Mouse (Mus musculus) liver, embryonic 13.5 days (tissue): ENCODE results near the gene Gmeb1. TPM values are rescaled to one million over a fixed set of nuclear protein-coding genes. Genes with fewer than 3 reads are reported as not detected.
A peak's percentile ranks its signal among the peaks of the same experiment; 100 is the strongest.

Experiments
- ATAC-seq: fragments of 200-750 bp; cut with Nextera tagmentation; 2 replicates; pipeline ENCODE4 v1.8.0; 2017; ENCODE audit warnings: low read depth, mild to moderate bottlenecking, moderate number of reproducible peaks, moderate library complexity
- DNase-seq: peaks from one replicate; pipeline ENCODE4 v3.0.0; 2022
- H3K27ac ChIP-seq: fragments of 300-500 bp; sonication (generic); 2 replicates; pipeline ENCODE4 v1.5.1; 2015; ENCODE audit warnings: moderate library complexity, mild to moderate bottlenecking, inconsistent platforms
- H3K27me3 ChIP-seq: fragments of 300-500 bp; sonication (generic); 2 replicates; pipeline ENCODE4 v1.6.1; 2015; ENCODE audit warnings: mild to moderate bottlenecking, inconsistent platforms
- H3K36me3 ChIP-seq: fragments of 300-500 bp; sonication (generic); 2 replicates; pipeline ENCODE4 v1.6.1; 2015; ENCODE audit warnings: mild to moderate bottlenecking, inconsistent platforms
- H3K4me1 ChIP-seq: fragments of 300-500 bp; sonication (generic); replicated peaks from 2 replicates; pipeline ENCODE4 v1.6.1; 2015; ENCODE audit warnings: inconsistent platforms
- H3K4me2 ChIP-seq: fragments of 300-500 bp; sonication (generic); 2 replicates; pipeline ENCODE4 v1.6.1; 2015; ENCODE audit warnings: inconsistent platforms, mild to moderate bottlenecking, moderate library complexity
- H3K4me3 ChIP-seq: fragments of 300-500 bp; sonication (generic); replicated peaks from 2 replicates; pipeline ENCODE4 v1.5.1; 2015; ENCODE audit warnings: mild to moderate bottlenecking, inconsistent platforms
- H3K9ac ChIP-seq: fragments of 300-500 bp; sonication (generic); 2 replicates; pipeline ENCODE4 v1.6.1; 2015; ENCODE audit warnings: mild to moderate bottlenecking, inconsistent platforms
- H3K9me3 ChIP-seq: fragments of 300-500 bp; sonication (generic); replicated peaks from 2 replicates; pipeline ENCODE4 v1.6.1; 2016; ENCODE audit warnings: inconsistent platforms
- WGBS: fragments of 180-500 bp; shearing (Covaris S2); methylation state at CpG from one replicate; pipeline ENCODE4 v1.1.7; 2015; ENCODE audit not compliant: insufficient replicate concordance; 5-methylcytosine and 5-hydroxymethylcytosine counted together
- polyA plus RNA-seq: library from polyadenylated mRNA; unstranded; fragments of >200 nt; fragmentation: Nextera tagmentation; extraction: Ambion mirVana; gene quantifications from 2 replicates; pipeline ENCODE4 v1.2.1, GENCODE M21; 2015

The Gmeb1 gene
- polyA plus RNA-seq, 1 experiment from 2014 or later = 16.9 TPM

- no peak for DNase-seq
- 54% methylated on average over 2 of the region's 2 CpGs for WGBS
Measured at GRCm38 (mm10) chr4:132217781-132218180, 43.6 kb downstream of the Gmeb1 start.

GRCm38 (mm10) chr4:132216602-132217001 is 44.8 kb downstream of the Gmeb1 start:
- 6% methylated on average over 1 of the region's 1 CpGs for WGBS
- Histone ChIP-seq H3K27ac (no peak overlapping the region), H3K27me3 (no peaks in the 10 kb centered on the region), H3K36me3 (no peaks in the 10 kb centered on the region), H3K4me3 (no peak overlapping the region), H3K9ac (no peak overlapping the region), H3K4me1 (peaks cover 60% of the 10 kb centered on the region), H3K4me2 (no peak overlapping the region), H3K9me3 (no peaks in the 10 kb centered on the region)
- ATAC-seq (no peak), DNase-seq (no peak)

More at GRCm38 (mm10) chr4:132217781-132218180, 43.6 kb downstream of the Gmeb1 start:
- no peaks in the 10 kb centered on the region for H3K27me3 ChIP-seq
- H3K9ac ChIP-seq = no peak overlapping the region
- H3K4me3 ChIP-seq = no peak overlapping the region
- no peaks in the 10 kb centered on the region for H3K9me3 ChIP-seq
- H3K4me1 ChIP-seq = peaks cover 54% of the 10 kb centered on the region
- H3K36me3 ChIP-seq = 0 out of 2 replicates have a peak, but pooled peaks cover 2% of the 10 kb centered on the region
- no peak overlapping the region for H3K27ac ChIP-seq
- no peak for ATAC-seq
- no peak overlapping the region for H3K4me2 ChIP-seq

DNA sequence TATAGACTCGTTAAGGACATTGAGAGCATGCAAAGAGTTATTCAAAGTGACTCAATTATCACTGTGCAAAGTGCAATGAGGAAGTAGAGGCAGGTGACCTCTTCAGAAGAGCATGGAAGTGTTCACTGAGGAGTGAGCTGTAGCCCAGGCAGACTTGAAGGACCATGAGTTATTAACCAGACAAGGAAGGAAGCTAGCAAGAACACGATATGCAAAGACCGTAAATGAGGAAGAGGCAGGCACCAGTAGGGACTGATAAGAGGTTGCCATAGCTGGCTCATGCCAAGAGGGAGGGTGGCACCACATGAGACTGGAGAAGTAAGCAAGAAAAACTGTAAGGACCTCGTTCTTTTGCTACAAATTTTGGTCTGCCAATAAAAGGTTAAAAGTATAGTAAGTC is 46.6 kb downstream of the Gmeb1 start:
- ATAC-seq = no peak
- Histone ChIP-seq H3K27me3 (no peaks in the 10 kb centered on the region), H3K36me3 (peaks cover 7% of the 10 kb centered on the region; the same call in 1 of the 2 replicates), H3K9me3 (no peaks in the 10 kb centered on the region), H3K4me1 (peaks cover 62% of the 10 kb centered on the region), H3K27ac (peak overlapping the region; percentile 24; the same call in 1 of the 2 replicates), H3K9ac (peak overlapping the region; percentile 40), H3K4me2 (peak overlapping the region; percentile 13; the same call in 1 of the 2 replicates), H3K4me3 (no peak overlapping the region)
- DNase-seq = peak; percentile 15
- 12% methylated on average over 4 of the region's 4 CpGs for WGBS

DNA sequence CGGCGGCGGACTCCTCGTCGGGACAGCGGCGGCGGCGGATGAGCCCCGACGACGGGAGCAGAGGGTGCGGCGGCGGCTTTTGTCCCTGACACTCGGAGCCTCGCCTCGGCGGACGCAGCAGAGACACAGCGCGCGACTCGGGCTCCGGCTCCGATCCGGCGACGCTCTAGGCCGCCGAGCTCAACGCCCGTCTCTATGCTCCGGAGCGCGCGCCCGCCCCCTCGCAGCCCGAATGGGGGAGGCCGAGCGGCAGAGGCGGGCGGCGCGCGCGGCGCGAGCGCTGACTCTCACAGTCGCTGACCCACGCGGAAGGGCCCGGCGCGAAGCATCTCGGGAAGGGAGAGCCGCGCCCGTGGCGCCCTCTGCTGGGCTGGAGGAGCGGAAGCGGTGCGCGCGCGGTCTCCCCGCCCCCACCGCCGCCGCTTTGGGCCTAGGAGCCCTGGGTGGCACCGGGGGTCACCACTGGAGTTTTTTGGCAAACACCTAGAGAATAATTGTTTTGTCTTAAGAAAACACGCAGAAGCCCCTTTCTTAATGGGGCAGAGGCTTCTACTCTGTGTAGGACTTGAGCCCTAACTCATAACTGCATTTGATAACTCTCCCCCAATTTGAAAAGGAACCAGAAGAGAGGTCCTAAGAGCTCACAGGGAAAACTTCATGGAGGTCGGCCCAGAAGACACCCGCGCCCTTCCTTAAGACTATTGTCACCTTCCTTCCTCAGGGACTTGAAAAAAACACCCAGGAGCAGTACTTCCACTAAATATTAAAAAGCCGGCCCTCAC is 49.3 kb downstream of the Gmeb1 start, which contains the start of gene Ythdf2:
Ythdf2 (minus strand) TSS at position 351 of the 782 bp plus-strand sequence.
- H3K4me1 ChIP-seq = peaks cover 74% of the 10 kb centered on the region
- WGBS = 1% methylated on average over 78 of the region's 78 CpGs
- ATAC-seq = peak; percentile 97

GRCm38 (mm10) chr4:132211091-132211942 is 50.1 kb downstream of the Gmeb1 start:
- peak overlapping the region; percentile 96 for H3K27ac ChIP-seq
- ATAC-seq = peak; percentile 74
- peak overlapping the region; percentile 99 for H3K4me3 ChIP-seq
- H3K9ac ChIP-seq = peak overlapping the region; percentile 99
- no peaks in the 10 kb centered on the region for H3K9me3 ChIP-seq
- H3K4me1 ChIP-seq = peaks cover 75% of the 10 kb centered on the region
- H3K36me3 ChIP-seq = peaks cover 34% of the 10 kb centered on the region
- H3K27me3 ChIP-seq = no peaks in the 10 kb centered on the region
- 1% methylated on average over 88 of the region's 89 CpGs for WGBS
- H3K4me2 ChIP-seq = peak overlapping the region; percentile 83
- DNase-seq = peak; percentile 19

More for the DNA sequence above, 49.3 kb downstream of the Gmeb1 start, which contains the start of gene Ythdf2:
- peak within 1 kb of the TSS; percentile 99 for H3K9ac ChIP-seq
- no peaks in the 10 kb centered on the region for H3K27me3 ChIP-seq
- peak within 1 kb of the TSS; percentile 99 for H3K4me3 ChIP-seq
- no peaks in the 10 kb centered on the region for H3K9me3 ChIP-seq
- peaks cover 27% of the 10 kb centered on the region for H3K36me3 ChIP-seq
- DNase-seq = peak; percentile 94
- peak within 1 kb of the TSS; percentile 96 for H3K27ac ChIP-seq
- H3K4me2 ChIP-seq = peak within 1 kb of the TSS; percentile 83

DNA sequence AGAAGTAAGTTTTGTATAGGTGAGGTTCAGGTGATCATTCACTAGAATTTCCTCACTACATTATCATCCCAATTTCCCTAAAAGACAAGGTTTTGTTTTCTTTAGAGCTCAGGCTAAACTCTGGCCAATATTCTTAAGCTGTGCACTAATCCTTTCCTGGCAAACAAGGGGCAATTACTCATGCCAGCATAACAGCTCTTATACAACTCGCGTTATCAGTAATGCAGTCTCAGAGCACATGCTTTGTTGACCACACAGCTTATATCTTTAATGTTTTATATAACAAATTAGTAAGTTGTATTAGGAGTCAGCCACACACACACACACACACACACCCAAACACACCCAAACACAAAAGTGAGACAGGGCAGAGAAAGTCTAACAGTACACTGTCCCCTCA is 51.1 kb downstream of the Gmeb1 start:
- Histone ChIP-seq H3K4me3 (peak overlapping the region; percentile 99), H3K4me2 (peak overlapping the region; percentile 83), H3K9ac (peak overlapping the region; percentile 99), H3K27ac (peak overlapping the region; percentile 96; the same call in 1 of the 2 replicates), H3K4me1 (peaks cover 67% of the 10 kb centered on the region), H3K9me3 (no peaks in the 10 kb centered on the region), H3K27me3 (no peaks in the 10 kb centered on the region), H3K36me3 (peaks cover 44% of the 10 kb centered on the region)
- no peak for ATAC-seq
- no peak for DNase-seq
- 16% methylated on average over 2 of the region's 2 CpGs for WGBS

DNA sequence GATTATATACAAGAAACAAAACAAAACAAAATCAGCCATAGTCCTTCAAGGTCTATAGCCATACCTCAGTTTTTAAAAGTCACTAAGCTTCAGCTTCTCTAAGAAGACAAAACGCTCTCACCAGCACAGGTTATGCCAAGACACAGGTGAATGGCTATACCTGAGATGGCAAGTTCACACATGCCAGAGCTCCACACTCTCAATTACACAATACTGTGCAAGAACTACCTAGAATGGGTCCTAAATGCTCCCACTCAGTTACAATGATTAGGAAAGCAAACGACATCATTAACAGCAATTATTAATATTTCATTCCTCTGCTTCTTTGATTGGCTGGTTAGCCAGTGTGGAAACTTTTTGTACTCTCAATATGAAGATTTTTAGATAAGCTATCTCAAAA is 52.1 kb downstream of the Gmeb1 start:
- Histone ChIP-seq H3K4me2 (peak overlapping the region; percentile 33), H3K27ac (no peak overlapping the region), H3K9ac (no peak overlapping the region; the same call in 1 of the 2 replicates), H3K4me3 (peak overlapping the region; percentile 23; the same call in 1 of the 2 replicates), H3K9me3 (no peaks in the 10 kb centered on the region), H3K36me3 (peaks cover 54% of the 10 kb centered on the region), H3K4me1 (peaks cover 61% of the 10 kb centered on the region), H3K27me3 (no peaks in the 10 kb centered on the region)
- no peak for ATAC-seq
- WGBS = 86% methylated on average over 2 of the region's 2 CpGs
- DNase-seq = no peak

DNA sequence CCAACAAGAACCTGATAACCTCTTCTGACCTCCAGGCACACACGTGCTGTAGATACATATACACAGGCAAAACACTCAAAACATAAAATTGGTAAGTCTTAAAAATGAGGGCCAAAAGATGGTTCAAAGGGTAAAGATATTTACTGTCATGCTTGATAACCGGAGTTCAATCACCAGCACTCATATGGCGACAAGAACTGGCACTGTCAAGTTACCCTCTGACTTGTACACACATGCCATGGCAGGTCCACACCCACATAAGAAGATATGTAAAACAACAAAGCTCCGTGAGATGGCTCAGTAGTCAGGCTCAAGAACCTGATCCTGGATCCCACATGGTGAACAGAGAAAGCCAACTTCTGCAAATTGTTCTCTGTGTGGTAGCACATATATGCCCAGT is 54.1 kb downstream of the Gmeb1 start:
- Histone ChIP-seq H3K4me3 (no peak overlapping the region), H3K27ac (no peak overlapping the region), H3K9me3 (no peaks in the 10 kb centered on the region), H3K9ac (no peak overlapping the region), H3K4me1 (peaks cover 57% of the 10 kb centered on the region), H3K4me2 (no peak overlapping the region), H3K36me3 (peaks cover 74% of the 10 kb centered on the region), H3K27me3 (no peaks in the 10 kb centered on the region)
- 68% methylated on average over 4 of the region's 4 CpGs for WGBS
- DNase-seq (no peak), ATAC-seq (no peak)

DNA sequence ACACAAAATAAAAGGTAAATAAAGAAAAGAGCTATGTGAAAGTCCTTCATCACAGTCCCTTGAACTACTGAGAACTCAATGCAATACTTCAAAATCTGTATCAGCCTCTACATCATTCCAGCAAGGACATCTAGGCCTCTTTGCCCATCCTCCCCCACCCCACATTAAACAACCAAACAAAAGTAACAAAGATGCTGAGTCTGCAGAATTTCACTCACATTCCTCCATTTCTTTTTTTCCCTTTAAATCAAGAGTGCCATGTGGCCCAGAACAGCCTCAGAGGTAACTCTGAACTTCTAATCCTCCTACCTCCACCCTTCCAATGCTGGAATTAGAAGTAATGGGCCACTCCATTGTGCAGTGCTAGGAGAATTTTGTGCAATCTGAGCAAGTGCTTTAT is 62.6 kb downstream of the Gmeb1 start:
- Histone ChIP-seq H3K9ac (no peak overlapping the region), H3K4me1 (peaks cover 84% of the 10 kb centered on the region), H3K9me3 (no peaks in the 10 kb centered on the region), H3K27me3 (no peaks in the 10 kb centered on the region), H3K4me3 (no peak overlapping the region), H3K27ac (0 out of 2 replicates have a peak overlapping the region, but pooled peaks have one; percentile 55), H3K4me2 (no peak overlapping the region), H3K36me3 (peaks cover 79% of the 10 kb centered on the region)
- ATAC-seq (no peak), DNase-seq (no peak)

DNA sequence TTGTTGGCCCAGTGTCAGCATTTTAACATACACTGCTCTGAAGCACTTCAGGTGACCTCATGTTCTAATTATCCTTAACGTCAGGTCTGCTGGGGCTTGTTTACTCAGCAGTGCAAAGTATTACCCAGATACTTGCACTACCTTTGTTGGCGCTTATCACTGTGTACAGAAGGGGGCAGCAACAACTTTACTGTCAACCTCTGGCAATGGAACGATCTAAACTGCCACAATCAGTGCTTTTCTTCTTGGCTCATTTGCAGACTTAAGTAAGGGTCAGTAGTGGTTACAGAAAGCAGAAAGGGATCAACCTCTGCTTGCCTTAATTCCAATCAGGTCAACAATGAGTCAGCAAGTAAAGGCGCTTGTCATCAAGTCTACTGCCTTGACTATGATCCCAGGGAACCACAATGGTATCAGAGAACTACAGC is 63.1 kb downstream of the Gmeb1 start:
- H3K27me3 ChIP-seq = no peaks in the 10 kb centered on the region
- H3K4me2 ChIP-seq = no peak overlapping the region
- no peak overlapping the region for H3K9ac ChIP-seq
- DNase-seq (peak; percentile 14), ATAC-seq (peak; percentile 66)
- H3K27ac ChIP-seq = peak overlapping the region; percentile 69
- WGBS = 30% methylated on average over 4 of the region's 4 CpGs
- H3K4me1 ChIP-seq = peaks cover 84% of the 10 kb centered on the region
- peaks cover 79% of the 10 kb centered on the region for H3K36me3 ChIP-seq
- no peak overlapping the region for H3K4me3 ChIP-seq
- no peaks in the 10 kb centered on the region for H3K9me3 ChIP-seq

DNA sequence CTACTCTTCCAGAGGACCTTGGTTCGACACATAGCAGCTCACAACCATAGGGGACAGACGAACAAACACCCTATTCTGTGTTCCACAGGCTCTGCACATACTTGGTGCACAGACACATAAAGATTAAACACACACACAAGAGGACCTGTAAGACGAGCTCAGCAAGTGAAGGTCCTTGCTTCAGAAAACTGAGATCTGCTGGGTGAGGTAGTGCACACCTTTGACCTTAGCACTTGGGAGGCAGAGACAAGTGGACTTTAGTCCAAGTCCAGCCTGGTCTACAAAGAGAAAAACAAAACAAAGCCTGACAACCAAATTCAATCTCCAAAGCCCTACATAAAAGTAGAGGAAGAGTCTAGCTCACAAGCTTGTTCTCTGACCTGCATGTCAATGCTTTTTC is 66.4 kb downstream of the Gmeb1 start:
- no peak overlapping the region for H3K27ac ChIP-seq
- WGBS = 64% methylated on average over 3 of the region's 3 CpGs
- H3K36me3 ChIP-seq = peaks cover 72% of the 10 kb centered on the region

More for the DNA sequence above, 66.4 kb downstream of the Gmeb1 start:
- no peak overlapping the region for H3K4me2 ChIP-seq
- H3K9ac ChIP-seq = no peak overlapping the region
- no peak overlapping the region for H3K4me3 ChIP-seq
- H3K27me3 ChIP-seq = no peaks in the 10 kb centered on the region
- DNase-seq = no peak
- H3K9me3 ChIP-seq = no peaks in the 10 kb centered on the region
- no peak for ATAC-seq
- H3K4me1 ChIP-seq = peaks cover 57% of the 10 kb centered on the region
